Mouse (Mus musculus) liver, postnatal 0 days (tissue): ENCODE results near the gene Mpdz.

Experiments used
- CTCF ChIP-seq: sonication (generic); IDR thresholded peaks from 2 replicates; pipeline ENCODE4 v1.5.1; 2016; ENCODE audit warnings: antibody characterized with exemption, low read depth
- EP300 ChIP-seq: IDR thresholded peaks from 2 replicates; pipeline ENCODE4 v1.6.1; 2016; ENCODE audit warnings: antibody characterized with exemption, low read depth, mild to moderate bottlenecking

DNA sequence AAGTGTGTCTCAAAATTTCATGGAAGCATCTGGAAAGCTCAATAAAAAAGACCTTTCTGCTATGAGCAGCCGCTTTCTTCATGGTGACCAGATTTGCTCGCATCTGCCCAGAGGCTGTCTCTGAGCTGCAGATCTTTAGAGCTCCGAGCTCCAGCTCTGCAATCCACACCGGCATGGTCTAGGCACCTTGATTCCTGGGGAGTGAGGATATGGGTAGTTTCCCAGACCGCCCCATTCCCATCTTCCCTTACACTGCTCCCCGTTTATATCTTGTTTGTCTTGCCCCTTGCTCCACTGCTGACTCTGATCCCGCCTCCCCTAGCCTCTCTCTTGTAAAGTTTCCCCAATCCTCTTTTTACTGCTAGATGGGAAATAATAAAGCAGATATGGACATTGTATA, 42.0 kb upstream of the Mpdz start:
- TF ChIP-seq EP300 (no peak), CTCF (no peak)
